In the genomic region with DNA sequence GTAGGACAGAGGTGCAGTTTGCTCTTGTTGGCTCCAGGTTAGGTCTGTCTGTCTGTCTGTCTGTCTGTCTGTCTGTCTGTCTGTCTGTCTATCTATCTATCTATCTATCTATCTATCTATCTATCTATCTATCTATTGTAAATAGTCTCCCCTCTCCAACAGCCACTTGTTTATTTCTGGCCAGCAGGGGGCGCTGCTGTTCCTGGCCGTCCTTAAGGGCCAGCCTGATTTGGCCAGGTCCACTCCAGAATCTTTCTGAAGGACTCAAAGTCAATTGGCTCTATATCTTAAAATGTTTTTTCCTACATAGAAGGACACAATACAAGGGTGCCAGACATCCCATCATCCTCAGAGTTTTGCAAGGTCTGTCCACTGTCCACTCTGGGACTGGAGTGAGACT, we compare ENCODE assay signal across 8 mouse cellular contexts.
A peak's percentile ranks its signal among the peaks of the same experiment; 100 is the strongest.
DNase-seq lines count a peak whose midpoint lies in the region; ATAC-seq lines count a peak whose summit lies in the region.

No protein-coding gene starts in this region.

- ATAC-seq in cerebellum, adult (ENCODE audit: insufficient number of reproducible peaks, low FRiP score, low TSS enrichment): 0 out of 2 replicates have a peak, but pooled peaks have one; percentile 21

- no peak for DNase-seq in cerebellum, adult 11-12 months
- DNase-seq in right cerebral cortex, postnatal 14 days: peak; percentile 74
- no peak for DNase-seq in right cerebral cortex, postnatal 25 days
- DNase-seq in cerebellum, postnatal 36 days: peak; percentile 68 to 69
- peak; percentile 56 for DNase-seq in induced T-regulatory cell, adult 2 months (ENCODE audit: low read depth)
- peak; percentile 72 to 84 for DNase-seq in lung, postnatal 4 days
- DNase-seq in testis, postnatal 10 days (ENCODE audit: low spot score): peak; percentile 91

Comparison
In these comparisons a context has a peak if more than half of its experiments do, and no peak if none do; other contexts are left out.
1. DNase-seq: peak in right cerebral cortex, postnatal 14 days (single experiment), cerebellum, postnatal 36 days (2 of 2), induced T-regulatory cell, adult 2 months (single experiment), lung, postnatal 4 days (2 of 2) and testis, postnatal 10 days (single experiment); none in cerebellum, adult 11-12 months (single experiment) and right cerebral cortex, postnatal 25 days (single experiment).